Mouse (Mus musculus): ENCODE results near the gene Pfkl.

GRCm38 (mm10) chr10:78042697-78043405 lies 33.0 kb upstream of the Pfkl start:
- TF ChIP-seq POLR2A (IDR thresholded peaks at IDR 0.05; ENCODE audit: control insufficient read depth in 1 of 2, insufficient read depth in 1 of 2, low read depth in 1 of 2, low read length in 2 of 2, poor library complexity in 1 of 2) (no peak), CTCF (IDR thresholded peaks at IDR 0.05 in 2 of 3, conservative IDR thresholded peaks at IDR 0.05 in 1 of 3; ENCODE audit: control insufficient read depth in 1 of 3, insufficient read depth in 1 of 3, low read depth in 2 of 3, low read length in 3 of 3, poor library complexity in 1 of 3, severe bottlenecking in 1 of 3) (no peak), JUND (IDR thresholded peaks at IDR 0.05; ENCODE audit: low read depth, low read length) (no peak), TAL1 (IDR thresholded peaks at IDR 0.05; ENCODE audit: low read length) (no peak)

All from MEL (cell line).